Mouse (Mus musculus) intestine, embryonic 14.5 days (tissue): ENCODE measurements around the gene Pih1d1. TPM values are rescaled to one million over a fixed set of nuclear protein-coding genes. Genes with fewer than 3 reads are reported as not detected.

ENCODE experiments used
- ATAC-seq: fragments of 200-750 bp; cut with Nextera tagmentation; replicated peaks from 2 replicates; pipeline ENCODE4 v1.8.0; 2017; ENCODE audit warnings: low read depth, moderate number of reproducible peaks, moderate TSS enrichment, moderate library complexity; ENCODE audit not compliant: low FRiP score, low TSS enrichment
- DNase-seq: peaks from one replicate; pipeline ENCODE4 v3.0.0-alpha.2; 2018; ENCODE audit warnings: low spot score
- H3K27ac ChIP-seq: fragments of 300-500 bp; sonication (generic); 2 replicates; pipeline ENCODE4 v1.5.1; 2014; ENCODE audit warnings: low read depth, mild to moderate bottlenecking, control low read depth
- H3K27me3 ChIP-seq: fragments of 300-500 bp; sonication (generic); replicated peaks from 2 replicates; pipeline ENCODE4 v1.6.1; 2014; ENCODE audit warnings: low read length, control low read depth; ENCODE audit not compliant: control insufficient read depth, insufficient read depth
- H3K36me3 ChIP-seq: fragments of 300-500 bp; sonication (generic); 2 replicates; pipeline ENCODE4 v1.6.1; 2014; ENCODE audit warnings: low read length, control low read depth; ENCODE audit not compliant: control insufficient read depth, insufficient read depth
- H3K4me1 ChIP-seq: fragments of 300-500 bp; sonication (generic); replicated peaks from 2 replicates; pipeline ENCODE4 v1.6.1; 2014; ENCODE audit warnings: low read length, control low read depth, mixed read lengths; ENCODE audit not compliant: control insufficient read depth, insufficient read depth
- H3K4me2 ChIP-seq: fragments of 300-500 bp; sonication (generic); 2 replicates; pipeline ENCODE4 v1.6.1; 2014; ENCODE audit warnings: low read length
- H3K4me3 ChIP-seq: fragments of 300-500 bp; sonication (generic); 2 replicates; pipeline ENCODE4 v1.5.1; 2014; ENCODE audit warnings: low read depth, low read length, control low read depth, mixed read lengths
- H3K9ac ChIP-seq: fragments of 300-500 bp; sonication (generic); 2 replicates; pipeline ENCODE4 v1.6.1; 2014; ENCODE audit warnings: mild to moderate bottlenecking, low read length
- H3K9me3 ChIP-seq: fragments of 300-500 bp; sonication (generic); 2 replicates; pipeline ENCODE4 v1.6.1; 2016; ENCODE audit warnings: low read length, control low read depth; ENCODE audit not compliant: control insufficient read depth
- WGBS: fragments of 180-500 bp; shearing (Covaris S2); extraction: QIAGEN DNeasy Blood & Tissue Kit; methylation state at CpG from one replicate; pipeline ENCODE4 v1.1.7; 2014; 5-methylcytosine and 5-hydroxymethylcytosine counted together
- polyA plus RNA-seq: library from polyadenylated mRNA; unstranded; fragments of >200 nt; fragmentation: Nextera tagmentation; extraction: Ambion mirVana; gene quantifications from 2 replicates; pipeline ENCODE4 v1.2.1, GENCODE M21; 2014

The Pih1d1 gene
- polyA plus RNA-seq, 1 experiment from 2014 or later, result 108 TPM

GRCm38 (mm10) chr7:45181540-45181939 is 27.4 kb downstream of the Pih1d1 start:
- DNase-seq (no peak), ATAC-seq (no peak)
- no peak overlapping the region for H3K4me2 ChIP-seq
- H3K9ac ChIP-seq, result no peak overlapping the region
- no peak overlapping the region for H3K27ac ChIP-seq
- 7% methylated on average over 35 of the region's 35 CpGs for WGBS
- no peak overlapping the region for H3K4me3 ChIP-seq
- H3K4me1 ChIP-seq, result peaks cover 4% of the 10 kb centered on the region; the same call in 1 of the 2 replicates
- H3K27me3 ChIP-seq, result peaks cover 100% of the 10 kb centered on the region
- no peaks in the 10 kb centered on the region for H3K36me3 ChIP-seq
- H3K9me3 ChIP-seq, result no peaks in the 10 kb centered on the region

- peaks cover 4% of the 10 kb centered on the region; the same call in 1 of the 2 replicates for H3K4me1 ChIP-seq
- ATAC-seq (peak; percentile 85), DNase-seq (peak; percentile 90)
- H3K9ac ChIP-seq, result 0 out of 2 replicates have a peak overlapping the region, but pooled peaks have one; percentile 21
- peaks cover 100% of the 10 kb centered on the region for H3K27me3 ChIP-seq
- peak overlapping the region; percentile 28 for H3K4me3 ChIP-seq
- no peak overlapping the region for H3K27ac ChIP-seq
- H3K9me3 ChIP-seq, result no peaks in the 10 kb centered on the region
- H3K4me2 ChIP-seq, result peak overlapping the region; percentile 56
- H3K36me3 ChIP-seq, result no peaks in the 10 kb centered on the region
- WGBS, result under 1% methylated on average over 34 of the region's 34 CpGs
Measured at GRCm38 (mm10) chr7:45182199-45182601, 28.1 kb downstream of the Pih1d1 start.

GRCm38 (mm10) chr7:45182606-45183005 is 28.5 kb downstream of the Pih1d1 start:
- no peak overlapping the region for H3K27ac ChIP-seq
- ATAC-seq, result peak; percentile 17; the same call in 1 of the 2 replicates
- WGBS, result 17% methylated on average over 11 of the region's 11 CpGs

GRCm38 (mm10) chr7:45183672-45184071 is 29.6 kb downstream of the Pih1d1 start:
- no peak overlapping the region for H3K27ac ChIP-seq
- H3K4me3 ChIP-seq, result no peak overlapping the region
- no peaks in the 10 kb centered on the region for H3K9me3 ChIP-seq
- DNase-seq, result no peak
- ATAC-seq, result no peak
- 64% methylated on average over 7 of the region's 7 CpGs for WGBS
- peaks cover 94% of the 10 kb centered on the region for H3K27me3 ChIP-seq
- peaks cover 4% of the 10 kb centered on the region; the same call in 1 of the 2 replicates for H3K4me1 ChIP-seq
- H3K36me3 ChIP-seq, result no peaks in the 10 kb centered on the region
- H3K9ac ChIP-seq, result no peak overlapping the region
- H3K4me2 ChIP-seq, result no peak overlapping the region

More at GRCm38 (mm10) chr7:45182606-45183005, 28.5 kb downstream of the Pih1d1 start:
- Histone ChIP-seq H3K4me2 (peak overlapping the region; percentile 56), H3K27me3 (peaks cover 97% of the 10 kb centered on the region), H3K9me3 (no peaks in the 10 kb centered on the region), H3K4me3 (peak overlapping the region; percentile 28), H3K4me1 (peaks cover 4% of the 10 kb centered on the region; the same call in 1 of the 2 replicates), H3K9ac (0 out of 2 replicates have a peak overlapping the region, but pooled peaks have one; percentile 21), H3K36me3 (no peaks in the 10 kb centered on the region)
- no peak for DNase-seq

- Histone ChIP-seq H3K9me3 (no peaks in the 10 kb centered on the region), H3K27ac (no peak overlapping the region), H3K36me3 (no peaks in the 10 kb centered on the region), H3K4me2 (no peak overlapping the region), H3K9ac (no peak overlapping the region), H3K4me1 (peaks cover 4% of the 10 kb centered on the region; the same call in 1 of the 2 replicates), H3K4me3 (no peak overlapping the region), H3K27me3 (peaks cover 85% of the 10 kb centered on the region)
- no peak for DNase-seq
- 68% methylated on average over 7 of the region's 7 CpGs for WGBS
- no peak for ATAC-seq
Measured at GRCm38 (mm10) chr7:45185921-45186320, 31.8 kb downstream of the Pih1d1 start.

- ATAC-seq (no peak), DNase-seq (no peak)
- no peaks in the 10 kb centered on the region for H3K4me1 ChIP-seq
- H3K27ac ChIP-seq, result no peak overlapping the region
- 50% methylated on average over 16 of the region's 16 CpGs for WGBS
- H3K36me3 ChIP-seq, result no peaks in the 10 kb centered on the region
- H3K4me2 ChIP-seq, result no peak overlapping the region
- H3K9me3 ChIP-seq, result no peaks in the 10 kb centered on the region
- no peak overlapping the region for H3K9ac ChIP-seq
- H3K27me3 ChIP-seq, result peaks cover 48% of the 10 kb centered on the region
- no peak overlapping the region for H3K4me3 ChIP-seq
Measured at GRCm38 (mm10) chr7:45189600-45189999, 35.5 kb downstream of the Pih1d1 start.

GRCm38 (mm10) chr7:45190186-45190585 is 36.1 kb downstream of the Pih1d1 start:
- no peaks in the 10 kb centered on the region for H3K36me3 ChIP-seq
- H3K9ac ChIP-seq, result no peak overlapping the region
- peaks cover 42% of the 10 kb centered on the region for H3K27me3 ChIP-seq
- ATAC-seq (no peak), DNase-seq (no peak)
- H3K9me3 ChIP-seq, result no peaks in the 10 kb centered on the region
- no peak overlapping the region for H3K4me2 ChIP-seq
- WGBS, result 88% methylated on average over 6 of the region's 6 CpGs
- no peak overlapping the region for H3K27ac ChIP-seq
- H3K4me1 ChIP-seq, result no peaks in the 10 kb centered on the region
- H3K4me3 ChIP-seq, result no peak overlapping the region

- WGBS, result 60% methylated on average over 2 of the region's 2 CpGs
Measured at GRCm38 (mm10) chr7:45191161-45191560, 37.1 kb downstream of the Pih1d1 start.

GRCm38 (mm10) chr7:45191803-45192363 is 37.8 kb downstream of the Pih1d1 start:
- no peak overlapping the region for H3K9ac ChIP-seq
- H3K4me2 ChIP-seq, result no peak overlapping the region
- no peaks in the 10 kb centered on the region for H3K36me3 ChIP-seq
- peaks cover 25% of the 10 kb centered on the region for H3K27me3 ChIP-seq
- H3K9me3 ChIP-seq, result no peaks in the 10 kb centered on the region
- no peaks in the 10 kb centered on the region for H3K4me1 ChIP-seq
- no peak for ATAC-seq
- H3K27ac ChIP-seq, result no peak overlapping the region
- 7% methylated on average over 8 of the region's 8 CpGs for whole genome bisulfite sequencing
- DNase-seq, result no peak
- no peak overlapping the region for H3K4me3 ChIP-seq

More at GRCm38 (mm10) chr7:45191161-45191560, 37.1 kb downstream of the Pih1d1 start:
- Histone ChIP-seq H3K4me2 (no peak overlapping the region), H3K9ac (no peak overlapping the region), H3K4me3 (no peak overlapping the region), H3K27ac (no peak overlapping the region), H3K9me3 (no peaks in the 10 kb centered on the region), H3K36me3 (no peaks in the 10 kb centered on the region), H3K4me1 (no peaks in the 10 kb centered on the region), H3K27me3 (peaks cover 33% of the 10 kb centered on the region)
- DNase-seq (no peak), ATAC-seq (no peak)
